Mouse (Mus musculus): ENCODE results near the gene Mvb12b. TPM values are rescaled to one million over a fixed set of nuclear protein-coding genes. Genes with fewer than 3 reads are reported as not detected.

The Mvb12b gene
- polyA plus RNA-seq, 2 experiments, result 6.9 to 8.3 TPM

DNA sequence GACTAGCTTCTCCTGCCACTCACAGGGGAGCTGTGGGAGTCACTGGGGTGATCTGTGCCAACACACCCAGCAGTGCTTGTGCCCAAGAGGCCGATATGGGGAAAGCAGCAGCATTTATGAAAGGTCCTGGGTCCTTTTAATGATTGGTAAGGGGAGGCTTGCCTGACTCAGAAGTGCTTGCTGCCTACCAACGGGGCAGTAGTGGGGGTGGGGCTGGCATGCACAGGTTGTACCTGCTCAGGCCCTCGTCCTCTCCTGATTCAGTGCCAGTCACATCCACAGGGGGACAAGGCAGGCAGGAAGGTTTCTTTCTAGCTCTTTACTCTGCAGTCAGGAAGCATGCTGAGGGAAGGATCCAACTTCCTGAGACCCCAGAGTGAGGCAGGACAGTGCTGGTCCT lies 150.6 kb downstream of the Mvb12b start:
- Histone ChIP-seq H3K27me3 (ENCODE audit: control insufficient read depth, insufficient read depth, low read length) (no peaks in the 10 kb centered on the region), H3K9me3 (ENCODE audit: control insufficient read depth, low read length) (no peaks in the 10 kb centered on the region), H3K27ac (no peak overlapping the region), H3K9ac (replicated peaks) (no peak overlapping the region), H3K4me1 (replicated peaks; ENCODE audit: control insufficient read depth in 2 of 2, insufficient read depth in 2 of 2, low read length in 1 of 2) (no peaks in the 10 kb centered on the region), H3K4me2 (ENCODE audit: low read depth) (no peak overlapping the region), H3K4me3 (ENCODE audit: insufficient read depth in 1 of 2, low read depth in 2 of 2, low read length in 2 of 2) (no peak overlapping the region), H3K36me3 (replicated peaks; ENCODE audit: control insufficient read depth, insufficient read depth, low read depth) (no peaks in the 10 kb centered on the region)
- TF ChIP-seq CTCF (IDR thresholded peaks at IDR 0.05; ENCODE audit: low read depth), result no peak
- no peak for TF ChIP-seq EP300 (IDR thresholded peaks at IDR 0.05; ENCODE audit: low read depth)
- WGBS (ENCODE audit: insufficient replicate concordance), result 53% methylated on average over 3 of the region's 3 CpGs
- DNase-seq (ENCODE audit: low read depth in 3 of 3, low spot score in 3 of 3) (no peak), ATAC-seq (ENCODE audit: insufficient read depth) (no peak)

DNA sequence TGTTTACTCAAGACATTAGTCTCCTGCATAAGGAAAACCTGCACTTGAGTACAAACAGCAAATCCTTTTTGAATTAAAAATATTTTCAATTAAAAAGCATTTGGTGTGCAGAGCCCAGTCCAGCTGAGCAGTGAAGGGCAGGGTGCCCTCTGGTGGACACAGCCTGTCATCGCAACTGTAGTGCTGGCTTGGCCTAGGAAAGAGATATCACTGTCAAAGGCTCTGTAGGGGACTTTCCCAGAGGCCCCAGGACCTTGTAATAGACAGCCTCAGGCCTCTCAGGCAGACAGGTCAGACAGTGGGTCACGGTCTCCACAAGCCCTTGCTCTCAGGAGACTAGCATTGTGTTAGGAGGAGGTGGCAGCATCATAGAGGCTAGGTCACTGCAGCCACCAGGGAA lies 151.0 kb downstream of the Mvb12b start:
- TF ChIP-seq EP300 (IDR thresholded peaks at IDR 0.05; ENCODE audit: low read depth) (no peak), CTCF (IDR thresholded peaks at IDR 0.05; ENCODE audit: low read depth) (peak; percentile 94)
- Histone ChIP-seq H3K4me3 (ENCODE audit: insufficient read depth in 1 of 2, low read depth in 2 of 2, low read length in 2 of 2) (no peak overlapping the region), H3K4me1 (replicated peaks; ENCODE audit: control insufficient read depth in 2 of 2, insufficient read depth in 2 of 2, low read length in 1 of 2) (no peaks in the 10 kb centered on the region), H3K27ac (no peak overlapping the region), H3K4me2 (ENCODE audit: low read depth) (no peak overlapping the region), H3K27me3 (ENCODE audit: control insufficient read depth, insufficient read depth, low read length) (no peaks in the 10 kb centered on the region), H3K9me3 (ENCODE audit: control insufficient read depth, low read length) (no peaks in the 10 kb centered on the region), H3K36me3 (replicated peaks; ENCODE audit: control insufficient read depth, insufficient read depth, low read depth) (no peaks in the 10 kb centered on the region), H3K9ac (replicated peaks) (no peak overlapping the region)
- no peak for ATAC-seq (ENCODE audit: insufficient read depth)
- 11% methylated on average over 2 of the region's 2 CpGs for WGBS (ENCODE audit: insufficient replicate concordance)
- peak; percentile 22 to 35 (median 31) for DNase-seq (ENCODE audit: low read depth in 3 of 3, low spot score in 3 of 3)

DNA sequence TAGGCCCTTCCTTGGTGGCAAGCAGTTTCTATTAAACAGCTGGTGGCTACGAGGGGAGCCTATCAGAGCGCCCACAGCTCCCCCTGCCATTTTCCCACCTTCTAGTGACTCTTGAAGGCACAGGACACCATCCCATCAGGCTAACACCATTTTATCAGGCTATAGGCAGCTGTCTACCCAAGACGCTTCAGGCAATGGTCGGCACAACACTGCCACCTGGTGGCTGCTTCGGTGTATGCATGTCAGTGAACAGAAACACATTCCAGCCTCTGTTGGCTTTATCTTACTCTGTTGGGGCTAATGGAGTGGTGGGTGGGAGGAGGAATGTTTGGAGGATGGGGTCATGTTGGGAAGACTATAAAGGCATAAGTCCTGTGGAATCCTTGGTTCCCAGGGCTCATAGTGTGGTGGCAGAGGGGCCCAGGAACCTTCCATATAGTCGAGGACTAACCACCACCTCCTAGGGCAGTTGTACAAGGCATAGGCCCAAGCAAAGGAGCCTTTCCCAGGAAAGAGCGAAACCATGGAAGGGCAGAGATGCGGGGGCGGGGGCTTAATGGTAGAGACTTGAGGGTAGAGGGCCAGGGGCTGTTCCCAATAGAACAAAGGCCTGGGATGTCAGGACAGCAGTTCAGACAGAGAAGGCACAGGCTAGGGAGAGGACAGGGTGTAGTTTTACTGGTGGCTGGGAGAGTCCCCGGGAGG lies 152.8 kb downstream of the Mvb12b start:
- TF ChIP-seq CTCF (IDR thresholded peaks at IDR 0.05; ENCODE audit: low read depth) (peak; percentile 98), EP300 (IDR thresholded peaks at IDR 0.05; ENCODE audit: low read depth) (no peak)
- Histone ChIP-seq H3K27me3 (ENCODE audit: control insufficient read depth, insufficient read depth, low read length) (no peaks in the 10 kb centered on the region), H3K36me3 (replicated peaks; ENCODE audit: control insufficient read depth, insufficient read depth, low read depth) (no peaks in the 10 kb centered on the region), H3K4me1 (replicated peaks; ENCODE audit: control insufficient read depth in 2 of 2, insufficient read depth in 2 of 2, low read length in 1 of 2) (no peaks in the 10 kb centered on the region), H3K9me3 (ENCODE audit: control insufficient read depth, low read length) (no peaks in the 10 kb centered on the region), H3K27ac (no peak overlapping the region), H3K9ac (replicated peaks) (no peak overlapping the region), H3K4me2 (ENCODE audit: low read depth) (no peak overlapping the region), H3K4me3 (ENCODE audit: insufficient read depth in 1 of 2, low read depth in 2 of 2, low read length in 2 of 2) (no peak overlapping the region)
- DNase-seq (ENCODE audit: low read depth in 3 of 3, low spot score in 3 of 3), result peak; percentile 20 to 44 (median 34)
- WGBS (ENCODE audit: insufficient replicate concordance), result 33% methylated on average over 10 of the region's 10 CpGs
- no peak for ATAC-seq (ENCODE audit: insufficient read depth)

DNA sequence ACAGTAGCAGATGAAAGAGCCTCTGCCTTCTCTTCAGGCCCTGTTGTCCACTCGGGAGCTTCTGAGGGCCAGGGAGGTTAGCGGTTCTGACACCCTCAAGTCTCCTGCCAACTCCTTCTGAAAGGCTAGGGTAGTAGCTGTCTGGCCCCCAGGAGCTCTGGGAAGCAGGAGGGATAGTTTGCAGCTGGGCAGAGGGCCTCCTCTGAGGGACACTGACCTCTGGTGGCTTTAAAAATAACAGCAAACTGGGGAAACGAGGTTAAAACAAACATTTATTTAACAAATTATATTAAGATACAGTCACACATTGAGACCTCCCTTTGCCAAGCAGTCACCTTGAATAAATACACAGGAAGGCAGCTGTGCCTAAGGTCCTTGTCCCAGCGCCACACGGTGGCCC lies 158.0 kb downstream of the Mvb12b start:
- 44% methylated on average over 5 of the region's 5 CpGs for WGBS (ENCODE audit: insufficient replicate concordance)
- H3K9me3 ChIP-seq (ENCODE audit: control insufficient read depth, low read length), result no peaks in the 10 kb centered on the region
- H3K4me3 ChIP-seq (ENCODE audit: insufficient read depth in 1 of 2, low read depth in 2 of 2, low read length in 2 of 2), result no peak overlapping the region
- DNase-seq (ENCODE audit: low read depth in 3 of 3, low spot score in 3 of 3) (no peak), ATAC-seq (ENCODE audit: insufficient read depth) (no peak)
- no peak overlapping the region for H3K4me2 ChIP-seq (ENCODE audit: low read depth)
- no peaks in the 10 kb centered on the region for H3K36me3 ChIP-seq (replicated peaks; ENCODE audit: control insufficient read depth, insufficient read depth, low read depth)
- H3K9ac ChIP-seq (replicated peaks), result no peak overlapping the region
- no peaks in the 10 kb centered on the region for H3K27me3 ChIP-seq (ENCODE audit: control insufficient read depth, insufficient read depth, low read length)
- H3K4me1 ChIP-seq (replicated peaks; ENCODE audit: control insufficient read depth in 2 of 2, insufficient read depth in 2 of 2, low read length in 1 of 2), result peaks cover 0 to 4% of the 10 kb centered on the region in 2 experiments; a peak in 1 of 4 replicates
- no peak; the same call in 1 of the 2 replicates for TF ChIP-seq CTCF (IDR thresholded peaks at IDR 0.05; ENCODE audit: low read depth)
- no peak for TF ChIP-seq EP300 (IDR thresholded peaks at IDR 0.05; ENCODE audit: low read depth)
- H3K27ac ChIP-seq, result no peak overlapping the region

DNA sequence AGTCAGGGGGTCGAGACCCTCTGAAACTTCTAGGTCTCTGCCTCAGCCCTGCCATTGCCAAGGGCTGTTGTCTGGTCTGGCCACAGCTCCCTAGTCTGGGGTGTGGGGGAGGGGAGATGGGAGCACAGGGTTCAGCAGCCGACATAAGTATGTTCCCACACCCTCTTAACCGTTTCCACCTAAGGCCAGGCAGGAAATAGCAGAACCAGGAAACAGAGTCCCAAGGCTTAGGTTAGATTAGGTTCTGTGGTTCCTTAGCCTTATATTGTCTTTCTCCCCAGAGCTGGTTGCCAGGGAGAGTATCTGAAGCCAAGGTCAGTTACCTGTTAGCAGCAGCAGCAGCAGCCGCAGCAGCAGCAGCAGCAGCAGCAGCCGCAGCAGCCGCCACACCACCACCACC lies 160.5 kb downstream of the Mvb12b start:
- Histone ChIP-seq H3K4me2 (ENCODE audit: low read depth) (no peak overlapping the region), H3K4me3 (ENCODE audit: insufficient read depth in 1 of 2, low read depth in 2 of 2, low read length in 2 of 2) (no peak overlapping the region), H3K27ac (no peak overlapping the region), H3K4me1 (replicated peaks; ENCODE audit: control insufficient read depth in 2 of 2, insufficient read depth in 2 of 2, low read length in 1 of 2) (peaks cover 0 to 4% of the 10 kb centered on the region in 2 experiments; a peak in 1 of 4 replicates), H3K36me3 (replicated peaks; ENCODE audit: control insufficient read depth, insufficient read depth, low read depth) (no peaks in the 10 kb centered on the region), H3K9ac (replicated peaks) (no peak overlapping the region), H3K27me3 (ENCODE audit: control insufficient read depth, insufficient read depth, low read length) (no peaks in the 10 kb centered on the region), H3K9me3 (ENCODE audit: control insufficient read depth, low read length) (no peaks in the 10 kb centered on the region)
- WGBS (ENCODE audit: insufficient replicate concordance), result 22% methylated on average over 6 of the region's 6 CpGs
- ATAC-seq (ENCODE audit: insufficient read depth) (no peak), DNase-seq (ENCODE audit: low read depth in 3 of 3, low spot score in 3 of 3) (no peak)
- TF ChIP-seq EP300 (IDR thresholded peaks at IDR 0.05; ENCODE audit: low read depth) (no peak), CTCF (IDR thresholded peaks at IDR 0.05; ENCODE audit: low read depth) (no peak)
